Comparison of ENCODE assay signal across 18 mouse cellular contexts in the genomic region with DNA sequence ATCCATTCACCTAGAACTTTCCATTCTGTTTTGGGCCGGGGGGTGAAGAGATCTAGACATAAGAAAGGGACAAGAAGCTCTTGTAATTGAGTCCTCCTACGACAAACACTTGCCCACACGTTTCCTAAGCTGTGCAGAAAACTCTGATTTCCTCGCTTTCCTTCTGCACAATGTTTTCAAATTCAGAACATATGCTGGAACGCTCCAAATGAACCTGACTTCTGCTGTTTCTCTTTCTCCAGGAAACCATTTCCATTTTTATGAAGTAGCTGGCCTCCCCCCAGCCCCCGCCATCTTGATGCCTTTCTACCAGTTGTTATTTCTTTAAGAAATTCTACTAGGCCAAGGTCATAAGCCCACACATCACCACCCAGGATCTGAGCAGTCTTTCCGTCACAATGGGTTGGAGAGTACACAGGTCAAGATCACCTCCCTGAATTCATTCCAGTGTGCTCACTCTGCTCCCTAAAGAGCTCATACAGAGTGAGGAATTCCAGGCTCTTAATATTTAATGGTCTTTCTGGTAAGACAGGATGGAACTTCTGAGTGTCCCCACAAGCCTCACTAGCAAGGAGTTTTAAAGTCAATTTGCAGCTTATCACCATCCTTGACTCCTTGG.
A peak's percentile ranks its signal among the peaks of the same experiment; 100 is the strongest.
DNase-seq lines count a peak whose midpoint lies in the region; ATAC-seq lines count a peak whose summit lies in the region.
"Had no signal": no experiment of that assay in that cellular context is flagged by ENCODE, and none has a peak within 500 bp of the region (broad histone marks: within the 10 kb centered on the region; RNA-seq: fewer than 3 reads in every experiment).

No protein-coding gene starts in this region.

- H3K9me3 ChIP-seq in limb, embryonic 12.5 days, result no peaks in the 10 kb centered on the region
- no peaks in the 10 kb centered on the region for H3K9me3 ChIP-seq in limb, embryonic 10.5 days (replicated peaks)
- H3K9me3 ChIP-seq: forebrain, embryonic 15.5 days; G1E; heart, embryonic 13.5 days; neural tube, embryonic 12.5 days had no signal

- no peak for ATAC-seq in limb, embryonic 12.5 days (ENCODE audit: insufficient number of reproducible peaks, insufficient read depth, low FRiP score, low TSS enrichment, low read depth)
- ATAC-seq: forebrain, embryonic 15.5 days; lung, postnatal 0 days had no signal

- 0 out of 2 replicates have a peak overlapping the region, but pooled peaks have one; percentile 17 for H3K27ac ChIP-seq in limb, embryonic 12.5 days
- no peak overlapping the region; the same call in 1 of the 2 replicates for H3K27ac ChIP-seq in limb, embryonic 10.5 days
- H3K27ac ChIP-seq: forebrain, embryonic 15.5 days; heart, embryonic 13.5 days; liver, embryonic 14.5 days; neural tube, embryonic 12.5 days had no signal

- H3K4me1 ChIP-seq in limb, embryonic 12.5 days (replicated peaks), result peaks cover 10% of the 10 kb centered on the region; the same call in 1 of the 2 replicates
- peaks cover 13% of the 10 kb centered on the region for H3K4me1 ChIP-seq in limb, embryonic 10.5 days
- H3K4me1 ChIP-seq: forebrain, embryonic 15.5 days; heart, embryonic 13.5 days; megakaryocyte, embryonic 14.5 days; neural tube, embryonic 12.5 days had no signal

- H3K4me3 ChIP-seq in limb, embryonic 12.5 days (replicated peaks), result no peak overlapping the region
- no peak overlapping the region for H3K4me3 ChIP-seq in limb, embryonic 10.5 days
- H3K4me3 ChIP-seq: forebrain, embryonic 15.5 days; heart, embryonic 13.5 days; megakaryocyte, embryonic 14.5 days; neural tube, embryonic 12.5 days had no signal

- no peak overlapping the region for H3K4me2 ChIP-seq in limb, embryonic 12.5 days
- H3K4me2 ChIP-seq: forebrain, embryonic 15.5 days; heart, embryonic 13.5 days; neural tube, embryonic 12.5 days had no signal

- no peaks in the 10 kb centered on the region for H3K36me3 ChIP-seq in limb, embryonic 12.5 days
- no peaks in the 10 kb centered on the region for H3K36me3 ChIP-seq in limb, embryonic 10.5 days
- H3K36me3 ChIP-seq: forebrain, embryonic 15.5 days; G1E; heart, embryonic 13.5 days; neural tube, embryonic 12.5 days had no signal

- DNase-seq in limb, embryonic 10.5 days (ENCODE audit: low spot score), result no peak
- peak; percentile 13 to 62 for DNase-seq in layer of hippocampus, adult 18-20 months (ENCODE audit: low spot score in 2 of 2)
- DNase-seq in left cerebral cortex, adult 9 months (ENCODE audit: low spot score in 2 of 2), result peak; percentile 26 to 53
- DNase-seq in telencephalon, adult 2 months (ENCODE audit: low read depth, low spot score), result peak; percentile 76
- DNase-seq in natural killer cell, adult 2 months (ENCODE audit: low spot score in 2 of 2), result no peak
- no peak for DNase-seq in B cell, adult 2 months
- DNase-seq: adrenal gland, adult 8-10 months; cerebellum, adult 9-10 months; gastrocnemius, postnatal 14 days; heart, postnatal 4 days had no signal

- 61% methylated on average over 7 of the region's 7 CpGs for WGBS in limb, embryonic 12.5 days
- 78% methylated on average over 7 of the region's 7 CpGs for WGBS in limb, embryonic 10.5 days

- H3K27me3 ChIP-seq in limb, embryonic 12.5 days, result no peaks in the 10 kb centered on the region
- no peaks in the 10 kb centered on the region for H3K27me3 ChIP-seq in limb, embryonic 10.5 days (ENCODE audit: low read depth, poor library complexity, severe bottlenecking)
- H3K27me3 ChIP-seq: forebrain, embryonic 15.5 days; heart, embryonic 13.5 days; megakaryocyte, embryonic 14.5 days; neural tube, embryonic 12.5 days had no signal

- no peak overlapping the region for H3K9ac ChIP-seq in limb, embryonic 12.5 days (replicated peaks)
- H3K9ac ChIP-seq: forebrain, embryonic 15.5 days; heart, embryonic 13.5 days; liver, embryonic 14.5 days; neural tube, embryonic 12.5 days had no signal

Comparison
In these comparisons a context has a peak if more than half of its experiments do, and no peak if none do; other contexts are left out.
1. DNase-seq: peak in layer of hippocampus, adult 18-20 months (2 of 2), left cerebral cortex, adult 9 months (2 of 2) and telencephalon, adult 2 months (single experiment); none in limb, embryonic 10.5 days (single experiment), natural killer cell, adult 2 months (0 of 2) and B cell, adult 2 months (0 of 2).